Mouse (Mus musculus): ENCODE measurements at regions not wholly inside any gene's neighbourhood (a gene's known extent, or its start where the extent isn't known, plus 50 kb on each side); places are given as distances from the start of the nearest gene placed in this dataset.
A peak's percentile ranks its signal among the peaks of the same experiment; 100 is the strongest.

DNA sequence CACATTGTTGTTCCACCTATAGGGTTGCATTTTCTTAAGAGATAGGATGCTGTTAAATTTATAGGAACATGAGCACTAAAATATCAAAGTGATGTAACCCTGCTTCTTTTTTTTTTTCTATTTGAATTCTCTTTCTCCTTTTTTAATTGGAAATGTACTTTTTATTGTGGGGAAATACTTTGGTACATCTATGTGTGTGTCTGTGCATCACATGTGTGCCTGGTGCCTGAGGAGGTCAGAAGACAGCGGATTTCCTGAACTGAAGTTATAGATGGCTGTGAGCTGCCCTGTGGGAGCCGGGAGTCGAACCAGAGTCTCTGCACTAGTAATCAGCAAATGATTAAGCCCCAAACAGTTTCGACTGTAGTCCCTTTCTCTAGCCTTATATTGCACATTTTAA lies 180.7 kb downstream of the Ifng start:
- intact Hi-C loops (cut with DNase I), result no loop called here
- DNase-seq, result no peak

- no peak for DNase-seq
- intact Hi-C loops (cut with DNase I), result no loop called here
Observed at GRCm38 (mm10) chr10:118622131-118622530, 181.3 kb downstream of the Ifng start.

- DNase-seq, result no peak
- intact Hi-C loops (cut with DNase I), result no loop called here
Observed at GRCm38 (mm10) chr10:118622916-118623315, 182.1 kb downstream of the Ifng start.

GRCm38 (mm10) chr10:118624368-118624767 lies 183.5 kb downstream of the Ifng start:
- intact Hi-C loops (cut with DNase I), result no loop called here
- no peak for DNase-seq

DNA sequence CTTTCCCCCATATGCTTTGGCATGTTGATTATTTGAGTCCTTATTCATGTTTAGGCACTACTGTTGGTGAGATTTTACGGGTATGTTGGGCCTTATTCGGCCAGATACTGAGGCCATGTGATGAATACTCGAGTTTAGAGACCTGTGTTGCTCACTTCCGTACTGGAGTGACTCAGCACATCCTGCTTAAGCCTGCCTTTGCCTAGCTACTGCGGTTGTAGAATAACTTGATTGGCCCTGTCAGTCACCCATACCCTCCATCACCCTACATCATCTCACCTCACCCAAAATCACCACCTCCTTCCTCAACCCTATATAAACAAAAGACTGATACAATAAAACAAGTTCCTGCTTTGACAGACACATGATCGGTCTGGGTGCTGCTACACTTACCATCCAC lies 187.2 kb downstream of the Ifng start:
- intact Hi-C loops (cut with DNase I), result no loop called here
- DNase-seq, result no peak

- intact Hi-C loops (cut with DNase I), result no loop called here
- no peak for DNase-seq
Observed at GRCm38 (mm10) chr10:118629360-118630040, 188.7 kb downstream of the Ifng start.

- intact Hi-C loops (cut with DNase I), result no loop called here
- no peak for DNase-seq
Observed at GRCm38 (mm10) chr10:118631786-118632185, 190.9 kb downstream of the Ifng start.

DNA sequence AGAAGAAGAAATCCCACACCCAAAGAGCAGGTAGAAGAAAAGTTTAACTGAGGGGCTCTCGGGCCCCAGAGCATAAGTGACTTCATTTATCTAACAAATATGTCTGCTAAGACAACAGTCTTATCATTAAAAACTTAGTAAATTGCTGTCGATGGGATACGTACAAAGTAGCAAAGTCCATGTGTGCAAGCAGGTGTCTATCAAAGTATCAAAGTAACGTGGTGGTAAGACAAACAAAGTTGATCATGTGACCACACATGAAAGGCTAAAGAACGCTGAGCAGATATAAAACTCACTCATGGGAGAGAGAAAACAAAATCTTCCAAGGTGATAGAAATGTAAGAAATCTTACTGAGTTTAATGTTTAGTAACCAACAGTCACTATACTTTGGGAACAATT lies 191.3 kb downstream of the Ifng start:
- intact Hi-C loops (cut with DNase I), result no loop called here

GRCm38 (mm10) chr10:118633429-118633828 lies 192.6 kb downstream of the Ifng start:
- intact Hi-C loops (cut with DNase I), result no loop called here
- DNase-seq, result no peak

More for the DNA sequence above, 191.3 kb downstream of the Ifng start:
- no peak for DNase-seq

GRCm38 (mm10) chr10:118639097-118639496 lies 198.3 kb downstream of the Ifng start:
- intact Hi-C loops (cut with DNase I), result no loop called here

GRCm38 (mm10) chr10:118640121-118640809 lies 199.4 kb downstream of the Ifng start:
- intact Hi-C loops (cut with DNase I), result no loop called here
- no peak for DNase-seq

More at GRCm38 (mm10) chr10:118639097-118639496, 198.3 kb downstream of the Ifng start:
- no peak for DNase-seq

- DNase-seq, result no peak
- intact Hi-C loops (cut with DNase I), result no loop called here
Observed at GRCm38 (mm10) chr10:118640810-118641427, 200.1 kb downstream of the Ifng start.

DNA sequence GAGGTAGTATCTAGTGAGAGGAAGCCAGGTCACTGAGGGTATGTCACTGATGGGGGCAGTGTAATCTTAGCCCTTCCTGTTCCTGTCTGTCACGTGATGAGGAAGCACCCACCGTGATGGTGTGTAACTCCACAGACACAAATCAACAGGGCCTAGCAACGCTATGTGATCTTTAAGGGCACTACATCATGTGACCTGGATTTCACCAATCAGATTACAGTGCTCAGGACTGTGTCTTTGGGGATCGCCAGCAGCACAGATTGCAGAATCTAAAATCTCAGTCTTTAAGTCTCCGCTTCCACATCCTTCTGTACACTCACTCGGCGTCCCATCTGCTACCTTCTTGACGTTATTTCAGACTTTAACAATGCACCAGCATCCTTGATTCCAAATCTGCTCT lies 202.8 kb downstream of the Ifng start:
- intact Hi-C loops (cut with DNase I), result no loop called here
- DNase-seq, result no peak

DNA sequence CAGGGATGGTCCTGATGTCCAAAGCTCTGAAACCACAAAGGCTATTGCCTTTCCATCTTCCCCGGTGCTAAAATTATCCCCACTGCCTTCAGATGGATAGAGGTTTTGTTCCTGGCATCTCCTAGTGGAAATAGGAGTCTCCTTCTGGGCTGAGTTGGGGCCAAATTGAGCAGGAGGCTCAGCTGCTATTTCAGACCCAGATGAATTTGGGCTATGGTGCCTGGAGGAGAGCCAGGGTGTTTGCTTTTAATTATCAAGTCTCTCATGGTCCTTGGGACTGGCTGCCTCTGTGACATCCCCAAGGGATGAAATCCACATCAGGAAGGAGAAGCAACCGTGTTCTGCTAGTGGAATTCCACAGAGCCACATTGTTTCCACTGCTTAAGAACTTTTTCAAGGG lies 207.3 kb downstream of the Ifng start:
- peak; percentile 33 to 44 for DNase-seq
- intact Hi-C loops (cut with DNase I), result no loop called here

DNA sequence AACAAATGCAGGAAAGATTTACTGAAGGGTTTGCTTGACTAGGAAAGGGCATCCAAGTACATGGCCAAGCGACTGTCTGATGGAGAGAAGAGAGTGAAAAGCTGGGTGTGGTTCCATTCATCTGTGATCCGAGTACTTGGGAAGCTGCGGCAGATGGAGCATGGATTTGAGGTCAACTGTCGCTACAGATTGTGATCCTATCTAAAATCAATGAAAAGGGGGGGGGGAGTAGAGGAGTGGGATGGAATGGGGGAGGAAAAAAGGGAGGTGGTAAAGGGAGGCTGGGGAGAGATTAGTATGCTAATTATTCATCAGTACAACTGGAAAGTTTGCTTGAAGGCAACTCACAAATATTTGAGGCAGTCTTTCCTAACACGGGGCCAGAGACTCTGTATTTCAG lies 213.4 kb downstream of the Dyrk2 start:
- intact Hi-C loops (cut with DNase I), result no loop called here
- DNase-seq, result no peak

- no peak for DNase-seq
- intact Hi-C loops (cut with DNase I), result no loop called here
Observed at GRCm38 (mm10) chr10:118666009-118666408, 204.0 kb downstream of the Dyrk2 start.

DNA sequence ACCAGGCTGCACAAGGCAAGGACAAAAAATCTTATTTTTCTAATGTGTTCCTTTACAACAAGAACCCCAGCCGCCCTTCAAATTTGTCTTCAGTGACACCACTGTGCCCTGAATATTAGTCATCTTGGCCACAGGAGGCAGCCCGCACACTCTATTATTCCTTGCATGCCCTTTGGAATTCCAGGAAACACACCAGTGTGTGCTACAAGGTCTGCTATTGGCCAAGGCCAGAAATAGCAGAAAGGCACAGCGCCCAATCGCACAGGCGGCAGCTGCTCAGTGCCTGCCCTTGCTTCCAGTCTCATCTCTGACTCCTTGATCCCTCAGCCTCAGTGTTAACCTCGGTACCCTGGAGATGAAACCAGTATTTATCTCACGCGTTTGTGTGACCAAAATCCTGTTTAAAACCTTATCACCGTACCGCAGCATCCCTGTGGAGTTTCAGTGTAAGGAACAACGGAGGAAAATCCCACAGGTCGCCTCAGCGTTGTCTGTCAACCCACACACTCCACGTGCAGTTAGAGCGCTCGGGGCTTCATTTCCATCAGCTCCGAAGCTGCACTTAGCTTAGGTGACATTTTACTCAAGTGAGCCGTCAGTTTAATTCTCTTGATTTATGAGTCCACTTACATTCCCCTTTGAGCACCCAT lies 194.1 kb downstream of the Dyrk2 start:
- intact Hi-C loops (cut with DNase I), result no loop called here
- DNase-seq, result peak; percentile 10 to 29

DNA sequence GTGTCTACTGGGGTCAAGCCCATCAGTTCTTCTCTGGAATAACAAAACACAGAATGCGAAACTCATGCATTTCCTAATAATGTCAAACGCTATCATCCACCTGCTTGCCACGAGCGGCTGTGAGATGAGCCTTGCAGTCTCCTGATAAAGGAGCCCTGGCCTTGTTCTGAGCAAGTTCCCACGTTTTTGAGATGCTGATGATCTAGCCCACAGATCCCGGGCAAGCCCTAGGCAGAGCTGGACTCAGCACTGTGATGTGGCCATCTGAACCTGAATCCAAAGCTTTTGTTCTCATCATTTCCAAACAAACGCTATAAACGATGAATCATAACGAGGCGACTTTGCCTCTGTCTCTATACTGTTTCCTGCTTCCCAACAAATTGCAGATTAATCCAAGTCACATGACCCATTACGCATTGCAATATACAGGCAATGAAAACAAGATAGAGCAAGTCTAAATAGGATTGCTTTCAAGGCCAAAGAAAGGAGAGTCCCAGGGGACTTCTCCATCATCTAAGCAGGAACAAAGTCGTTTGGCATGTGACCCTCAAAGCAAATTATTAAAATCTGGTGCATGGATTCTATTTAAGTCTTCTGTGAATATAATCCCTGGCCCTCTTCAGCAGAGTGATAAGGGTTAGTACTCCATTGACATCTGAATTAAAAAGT lies 191.1 kb downstream of the Dyrk2 start:
- intact Hi-C loops (cut with DNase I), result no loop called here
- no peak for DNase-seq

GRCm38 (mm10) chr10:118679507-118679906 lies 190.5 kb downstream of the Dyrk2 start:
- no peak for DNase-seq
- intact Hi-C loops (cut with DNase I), result no loop called here

DNA sequence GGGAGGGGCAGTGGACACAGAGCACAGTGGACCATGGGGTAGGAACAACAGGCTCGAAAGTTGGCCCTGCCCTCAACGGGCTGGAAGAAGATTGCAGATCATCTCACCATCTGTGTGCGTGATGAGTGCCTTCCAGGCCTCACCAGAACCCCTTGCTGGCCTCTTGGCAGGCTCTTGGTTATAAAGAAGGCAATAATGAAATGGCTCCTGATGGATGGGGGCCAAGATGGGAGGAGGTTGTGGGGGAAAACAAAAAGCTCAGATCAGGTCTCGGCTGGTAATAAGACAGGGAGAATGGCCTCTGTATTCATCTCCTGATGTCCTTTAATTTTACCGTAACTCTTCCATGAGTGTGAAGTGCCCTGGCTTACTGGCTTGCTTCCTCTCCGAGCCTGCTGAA lies 189.1 kb downstream of the Dyrk2 start:
- intact Hi-C loops (cut with DNase I), result no loop called here
- no peak for DNase-seq

DNA sequence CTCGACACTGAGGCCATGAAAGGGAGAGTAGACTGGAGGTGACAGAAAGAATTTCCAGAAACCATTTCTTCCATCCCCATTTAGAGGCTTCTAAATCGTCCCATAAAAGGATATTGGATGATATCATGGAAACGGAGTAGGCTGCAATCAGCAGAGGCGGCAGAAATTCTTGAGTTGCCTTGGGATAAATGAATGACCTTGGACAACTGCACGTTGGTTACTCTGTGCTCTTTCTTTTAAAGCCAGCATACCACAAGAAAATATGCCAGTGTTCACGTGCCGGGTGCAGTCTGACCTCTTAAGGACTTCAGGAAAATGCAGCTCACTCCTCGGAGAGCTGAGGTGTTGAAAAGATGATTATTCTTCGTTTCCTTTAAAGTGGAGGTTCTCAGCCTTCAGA lies 186.7 kb downstream of the Dyrk2 start:
- no peak for DNase-seq
- intact Hi-C loops (cut with DNase I), result no loop called here

Data from heart, postnatal 36 days (tissue).